7 mouse cellular contexts compared by ENCODE assay signal in genomic region chr9:67140319-67140887, GRCm38 (mm10).
DNase-seq lines count a peak whose midpoint lies in the region; ATAC-seq and TF ChIP-seq lines count a peak whose summit lies in the region.

No protein-coding gene starts in this region.

- WGBS in limb, embryonic 14.5 days: 69% methylated on average over 7 of the region's 7 CpGs
- WGBS in limb, embryonic 10.5 days: 78% methylated on average over 7 of the region's 7 CpGs
- WGBS in limb, embryonic 15.5 days: 69% methylated on average over 7 of the region's 7 CpGs

- ATAC-seq in limb, embryonic 14.5 days (ENCODE audit: low FRiP score, low read depth): no peak
- ATAC-seq in limb, embryonic 15.5 days (ENCODE audit: insufficient number of reproducible peaks, low FRiP score, low TSS enrichment, low read depth): 0 out of 2 replicates have a peak, but pooled peaks have one; percentile 32
- ATAC-seq in megakaryocyte progenitor cell, adult 5-6 weeks (replicated peaks; ENCODE audit: poor library complexity): no peak

- no peaks in the 10 kb centered on the region for H3K36me3 ChIP-seq in limb, embryonic 14.5 days (ENCODE audit: control insufficient read depth, insufficient read depth, low read length)
- H3K36me3 ChIP-seq in limb, embryonic 10.5 days: no peaks in the 10 kb centered on the region
- H3K36me3 ChIP-seq in limb, embryonic 15.5 days: no peaks in the 10 kb centered on the region

- no peak overlapping the region for H3K4me3 ChIP-seq in limb, embryonic 14.5 days (replicated peaks; ENCODE audit: low read length)
- H3K4me3 ChIP-seq in limb, embryonic 10.5 days: no peak overlapping the region
- no peak overlapping the region for H3K4me3 ChIP-seq in limb, embryonic 15.5 days

- no peak overlapping the region for H3K27ac ChIP-seq in limb, embryonic 14.5 days (replicated peaks; ENCODE audit: low read depth, low read length)
- no peak overlapping the region for H3K27ac ChIP-seq in limb, embryonic 10.5 days
- H3K27ac ChIP-seq in limb, embryonic 15.5 days: no peak overlapping the region

- peaks cover 20% of the 10 kb centered on the region for H3K4me1 ChIP-seq in limb, embryonic 14.5 days (ENCODE audit: control insufficient read depth, insufficient read depth, low read length)
- peaks cover 32% of the 10 kb centered on the region for H3K4me1 ChIP-seq in limb, embryonic 10.5 days
- H3K4me1 ChIP-seq in limb, embryonic 15.5 days: peaks cover 25% of the 10 kb centered on the region

- no peak overlapping the region for H3K4me2 ChIP-seq in limb, embryonic 14.5 days (replicated peaks; ENCODE audit: low read depth, low read length, severe bottlenecking)
- no peak overlapping the region for H3K4me2 ChIP-seq in limb, embryonic 15.5 days

- H3K9ac ChIP-seq in limb, embryonic 14.5 days (ENCODE audit: low read depth, low read length, severe bottlenecking): no peak overlapping the region
- no peak overlapping the region for H3K9ac ChIP-seq in limb, embryonic 15.5 days

- TF ChIP-seq POLR2A in limb, embryonic 14.5 days (IDR thresholded peaks at IDR 0.05; ENCODE audit: borderline replicate concordance, extremely low read depth, insufficient read depth, insufficient read length): no peak

- no peaks in the 10 kb centered on the region for H3K27me3 ChIP-seq in limb, embryonic 14.5 days (ENCODE audit: control insufficient read depth, insufficient read depth, low read length)
- no peaks in the 10 kb centered on the region for H3K27me3 ChIP-seq in limb, embryonic 10.5 days (ENCODE audit: low read depth, poor library complexity, severe bottlenecking)
- no peaks in the 10 kb centered on the region for H3K27me3 ChIP-seq in limb, embryonic 15.5 days

- DNase-seq in limb, embryonic 14.5 days (ENCODE audit: low spot score): peak; percentile 28
- no peak for DNase-seq in limb, embryonic 10.5 days (ENCODE audit: low spot score)
- DNase-seq in adrenal gland, postnatal 10 days: peak; percentile 80
- peak; percentile 27 to 29 for DNase-seq in frontal cortex, postnatal 14 days (ENCODE audit: low spot score in 2 of 2)
- no peak for DNase-seq in lung, adult 18-20 months

- H3K9me3 ChIP-seq in limb, embryonic 14.5 days (ENCODE audit: control insufficient read depth, low read length): no peaks in the 10 kb centered on the region
- no peaks in the 10 kb centered on the region for H3K9me3 ChIP-seq in limb, embryonic 10.5 days (replicated peaks)
- no peaks in the 10 kb centered on the region for H3K9me3 ChIP-seq in limb, embryonic 15.5 days

Comparison
In these comparisons a context has a peak if more than half of its experiments do, and no peak if none do; other contexts are left out.
1. DNase-seq: peak in limb, embryonic 14.5 days (single experiment), adrenal gland, postnatal 10 days (single experiment) and frontal cortex, postnatal 14 days (2 of 2); none in limb, embryonic 10.5 days (single experiment) and lung, adult 18-20 months (0 of 2).